Mouse (Mus musculus): ENCODE results near the gene Helq. TPM values are rescaled to one million over a fixed set of nuclear protein-coding genes. Genes with fewer than 3 reads are reported as not detected.

Helq gene
- total and polyA plus RNA-seq, 2 experiments, result 2.4 to 3.2 TPM

GRCm38 (mm10) chr5:100734535-100734934 is 63.9 kb downstream of the Helq start:
- TF ChIP-seq CTCF (IDR thresholded peaks at IDR 0.05; ENCODE audit: low read depth, low read length), result no peak
- no peak for TF ChIP-seq POLR2A (IDR thresholded peaks at IDR 0.05; ENCODE audit: extremely low read depth, insufficient read depth, low read length)
- no peak for DNase-seq (ENCODE audit: extremely low read depth, low read depth, low spot score)
- H3K9ac ChIP-seq (ENCODE audit: low read depth, low read length), result no peak overlapping the region
- no peaks in the 10 kb centered on the region for H3K4me1 ChIP-seq (ENCODE audit: control insufficient read depth, insufficient read depth, low read length)
- 83% methylated on average over 4 of the region's 4 CpGs for WGBS
- H3K4me3 ChIP-seq (ENCODE audit: insufficient read depth, low read depth, low read length), result no peak overlapping the region
- H3K27me3 ChIP-seq (ENCODE audit: control insufficient read depth, insufficient read depth, low read length), result no peaks in the 10 kb centered on the region
- H3K27ac ChIP-seq (replicated peaks; ENCODE audit: insufficient read depth, low read depth, low read length), result no peak overlapping the region
- H3K36me3 ChIP-seq (ENCODE audit: control insufficient read depth, insufficient read depth, low read length), result no peaks in the 10 kb centered on the region
- H3K79me2 ChIP-seq (ENCODE audit: control insufficient read depth, insufficient read depth, low read length), result no peaks in the 10 kb centered on the region

- no peak overlapping the region for H3K9ac ChIP-seq (ENCODE audit: low read depth, low read length)
- H3K27ac ChIP-seq (replicated peaks; ENCODE audit: insufficient read depth, low read depth, low read length), result no peak overlapping the region
- H3K36me3 ChIP-seq (ENCODE audit: control insufficient read depth, insufficient read depth, low read length), result no peaks in the 10 kb centered on the region
- no peaks in the 10 kb centered on the region for H3K27me3 ChIP-seq (ENCODE audit: control insufficient read depth, insufficient read depth, low read length)
- no peak for DNase-seq (ENCODE audit: extremely low read depth, low read depth, low spot score)
- H3K79me2 ChIP-seq (ENCODE audit: control insufficient read depth, insufficient read depth, low read length), result no peaks in the 10 kb centered on the region
- no peak overlapping the region for H3K4me3 ChIP-seq (ENCODE audit: insufficient read depth, low read depth, low read length)
- H3K4me1 ChIP-seq (ENCODE audit: control insufficient read depth, insufficient read depth, low read length), result no peaks in the 10 kb centered on the region
- 75% methylated on average over 13 of the region's 13 CpGs for WGBS
- TF ChIP-seq POLR2A (IDR thresholded peaks at IDR 0.05; ENCODE audit: extremely low read depth, insufficient read depth, low read length) (no peak), CTCF (IDR thresholded peaks at IDR 0.05; ENCODE audit: low read depth, low read length) (no peak)
Observed at GRCm38 (mm10) chr5:100728757-100729156, 69.6 kb downstream of the Helq start.

- Histone ChIP-seq H3K36me3 (ENCODE audit: control insufficient read depth, insufficient read depth, low read length) (no peaks in the 10 kb centered on the region), H3K27me3 (ENCODE audit: control insufficient read depth, insufficient read depth, low read length) (no peaks in the 10 kb centered on the region), H3K4me3 (ENCODE audit: insufficient read depth, low read depth, low read length) (no peak overlapping the region), H3K79me2 (ENCODE audit: control insufficient read depth, insufficient read depth, low read length) (no peaks in the 10 kb centered on the region), H3K27ac (replicated peaks; ENCODE audit: insufficient read depth, low read depth, low read length) (no peak overlapping the region), H3K4me1 (ENCODE audit: control insufficient read depth, insufficient read depth, low read length) (no peaks in the 10 kb centered on the region), H3K9ac (ENCODE audit: low read depth, low read length) (no peak overlapping the region)
- 80% methylated on average over 4 of the region's 4 CpGs for WGBS
- DNase-seq (ENCODE audit: extremely low read depth, low read depth, low spot score), result no peak
- TF ChIP-seq CTCF (IDR thresholded peaks at IDR 0.05; ENCODE audit: low read depth, low read length) (no peak), POLR2A (IDR thresholded peaks at IDR 0.05; ENCODE audit: extremely low read depth, insufficient read depth, low read length) (no peak)
Observed at GRCm38 (mm10) chr5:100726001-100726400, 72.4 kb downstream of the Helq start.

- no peaks in the 10 kb centered on the region for H3K36me3 ChIP-seq (ENCODE audit: control insufficient read depth, insufficient read depth, low read length)
- H3K27ac ChIP-seq (replicated peaks; ENCODE audit: insufficient read depth, low read depth, low read length), result no peak within 1 kb of the TSS
- peak within 1 kb of the TSS; percentile 68 for H3K9ac ChIP-seq (ENCODE audit: low read depth, low read length)
- 2% methylated on average over 54 of the region's 56 CpGs for WGBS
- DNase-seq (ENCODE audit: extremely low read depth, low read depth, low spot score), result no peak
- TF ChIP-seq POLR2A (IDR thresholded peaks at IDR 0.05; ENCODE audit: extremely low read depth, insufficient read depth, low read length) (no peak), CTCF (IDR thresholded peaks at IDR 0.05; ENCODE audit: low read depth, low read length) (no peak)
- H3K79me2 ChIP-seq (ENCODE audit: control insufficient read depth, insufficient read depth, low read length), result no peaks in the 10 kb centered on the region
- H3K4me1 ChIP-seq (ENCODE audit: control insufficient read depth, insufficient read depth, low read length), result no peaks in the 10 kb centered on the region
- no peaks in the 10 kb centered on the region for H3K27me3 ChIP-seq (ENCODE audit: control insufficient read depth, insufficient read depth, low read length)
- H3K4me3 ChIP-seq (ENCODE audit: insufficient read depth, low read depth, low read length), result peak within 1 kb of the TSS; percentile 67
Observed at GRCm38 (mm10) chr5:100719235-100720088, 78.9 kb downstream of the Helq start, which contains the start of gene Hpse. TSS of gene Hpse (minus strand) at chr5:100719716.

GRCm38 (mm10) chr5:100716762-100717161 is 81.6 kb downstream of the Helq start:
- Histone ChIP-seq H3K4me3 (ENCODE audit: insufficient read depth, low read depth, low read length) (no peak overlapping the region), H3K9ac (ENCODE audit: low read depth, low read length) (no peak overlapping the region), H3K36me3 (ENCODE audit: control insufficient read depth, insufficient read depth, low read length) (no peaks in the 10 kb centered on the region), H3K4me1 (ENCODE audit: control insufficient read depth, insufficient read depth, low read length) (no peaks in the 10 kb centered on the region), H3K27me3 (ENCODE audit: control insufficient read depth, insufficient read depth, low read length) (no peaks in the 10 kb centered on the region), H3K27ac (replicated peaks; ENCODE audit: insufficient read depth, low read depth, low read length) (no peak overlapping the region), H3K79me2 (ENCODE audit: control insufficient read depth, insufficient read depth, low read length) (no peaks in the 10 kb centered on the region)
- WGBS, result 92% methylated on average over 15 of the region's 15 CpGs
- TF ChIP-seq POLR2A (IDR thresholded peaks at IDR 0.05; ENCODE audit: extremely low read depth, insufficient read depth, low read length) (no peak), CTCF (IDR thresholded peaks at IDR 0.05; ENCODE audit: low read depth, low read length) (no peak)
- DNase-seq (ENCODE audit: extremely low read depth, low read depth, low spot score), result no peak

Other genes starting within 250 kb of the Helq start
- 21.5 and 29.7 TPM in 2 replicates for gene Plac8, start 226.4 kb downstream of the Helq start, total RNA-seq (2014; rRNA removed)
- 11.3 and 18.2 TPM in 2 replicates for gene Plac8, start 226.4 kb downstream of the Helq start, polyA plus RNA-seq (2012; rRNA removed)
- gene Coq2, start 123.5 kb downstream of the Helq start, total RNA-seq (2014; rRNA removed), result 49.7 and 53.1 TPM in 2 replicates
- gene Coq2, start 123.5 kb downstream of the Helq start, polyA plus RNA-seq (2012; rRNA removed), result 48.2 and 57.7 TPM in 2 replicates
- gene Hpse, start 78.9 kb downstream of the Helq start, total RNA-seq (2014; rRNA removed), result 3.8 and 4.1 TPM in 2 replicates
- 1.3 and 1.7 TPM in 2 replicates for gene Hpse, start 78.9 kb downstream of the Helq start, polyA plus RNA-seq (2012; rRNA removed)
- 41.0 and 48.5 TPM in 2 replicates for gene Mrps18c, start within 50 bp of the Helq start, total RNA-seq (2014; rRNA removed)
- 22.7 and 28.6 TPM in 2 replicates for gene Mrps18c, start within 50 bp of the Helq start, polyA plus RNA-seq (2012; rRNA removed)
- gene Abraxas1, start 22.4 kb upstream of the Helq start, total RNA-seq (2014; rRNA removed), result 7.0 and 9.5 TPM in 2 replicates
- 2.7 and 3.0 TPM in 2 replicates for gene Abraxas1, start 22.4 kb upstream of the Helq start, polyA plus RNA-seq (2012; rRNA removed)
- 5.9 and 6.7 TPM in 2 replicates for gene Gpat3, start 47.1 kb upstream of the Helq start, total RNA-seq (2014; rRNA removed)
- 2.0 and 7.1 TPM in 2 replicates for gene Gpat3, start 47.1 kb upstream of the Helq start, polyA plus RNA-seq (2012; rRNA removed)

All from liver, adult 2 months (tissue).